Mouse (Mus musculus) thymus, adult 2 months (tissue): Measurements from ENCODE around the gene Nat8l.

Experiments
- CTCF ChIP-seq: fragments of 200-500 bp; IDR thresholded peaks from 2 replicates; pipeline ENCODE4 v1.5.1; 2012; ENCODE audit warnings: mild to moderate bottlenecking, control low read depth, low read length, moderate library complexity, borderline replicate concordance; ENCODE audit not compliant: control insufficient read depth, poor library complexity, insufficient read depth; ENCODE audit errors: extremely low read depth
- POLR2A ChIP-seq: fragments of 200-500 bp; IDR thresholded peaks from 2 replicates; pipeline ENCODE4 v1.6.1; 2012; ENCODE audit warnings: mild to moderate bottlenecking, low read length, control low read depth, moderate library complexity; ENCODE audit not compliant: control insufficient read depth, poor library complexity, insufficient read depth; ENCODE audit errors: extremely low read depth

DNA sequence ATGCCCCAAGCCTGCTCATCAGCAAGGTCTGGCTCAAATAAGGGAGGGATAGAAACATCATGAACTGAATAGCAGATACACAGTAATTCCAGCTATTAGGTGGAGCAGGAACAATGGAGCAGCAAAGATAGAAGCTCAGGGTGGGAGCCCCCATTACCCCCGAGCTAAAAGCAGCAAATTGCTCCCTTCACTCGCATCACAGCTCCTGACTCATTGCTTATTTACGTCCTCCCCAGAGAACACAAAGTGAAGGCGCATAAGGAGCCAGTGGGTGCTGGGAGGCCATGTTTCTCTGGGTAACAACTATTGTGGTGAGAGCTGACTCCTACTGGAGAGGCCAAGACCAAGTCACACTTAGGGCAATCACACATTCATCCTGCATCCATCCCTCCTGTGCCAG, 34.3 kb downstream of the Nat8l start:
- TF ChIP-seq CTCF (no peak), POLR2A (no peak)
